Mouse (Mus musculus): ENCODE measurements around the gene 4933427D14Rik. TPM values are rescaled to one million over a fixed set of nuclear protein-coding genes. Genes with fewer than 3 reads are reported as not detected.
A peak's percentile ranks its signal among the peaks of the same experiment; 100 is the strongest.

The 4933427D14Rik gene
- polyA plus RNA-seq, 1 experiment from 2014 or later, result 13.2 TPM

DNA sequence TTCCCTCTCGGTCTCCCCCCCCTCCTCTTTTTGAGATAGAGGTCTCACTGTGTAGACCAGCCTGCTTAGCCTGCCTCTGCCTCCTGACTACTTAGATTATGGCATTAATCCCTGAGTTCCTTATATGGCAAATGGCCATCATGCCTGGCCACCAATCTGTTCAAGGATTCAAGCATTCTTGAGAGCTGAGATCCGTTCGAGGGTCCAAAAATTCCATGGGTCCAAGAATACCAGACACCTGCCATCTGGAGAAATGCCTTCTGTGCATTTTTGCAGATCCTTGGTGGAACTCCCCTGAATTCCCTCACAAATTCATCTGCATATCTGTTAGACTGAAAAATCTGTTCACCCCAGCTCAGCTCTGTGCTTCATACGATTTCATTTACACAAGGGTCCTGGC, 16.2 kb upstream of the 4933427D14Rik start:
- Histone ChIP-seq H3K36me3 (no peaks in the 10 kb centered on the region), H3K27ac (no peak overlapping the region), H3K4me3 (no peak overlapping the region), H3K27me3 (ENCODE audit: low read depth, poor library complexity, severe bottlenecking) (no peaks in the 10 kb centered on the region), H3K4me1 (no peaks in the 10 kb centered on the region), H3K9me3 (replicated peaks) (no peaks in the 10 kb centered on the region)
- WGBS, result 91% methylated on average over 4 of the region's 4 CpGs
- DNase-seq (ENCODE audit: low spot score), result no peak

DNA sequence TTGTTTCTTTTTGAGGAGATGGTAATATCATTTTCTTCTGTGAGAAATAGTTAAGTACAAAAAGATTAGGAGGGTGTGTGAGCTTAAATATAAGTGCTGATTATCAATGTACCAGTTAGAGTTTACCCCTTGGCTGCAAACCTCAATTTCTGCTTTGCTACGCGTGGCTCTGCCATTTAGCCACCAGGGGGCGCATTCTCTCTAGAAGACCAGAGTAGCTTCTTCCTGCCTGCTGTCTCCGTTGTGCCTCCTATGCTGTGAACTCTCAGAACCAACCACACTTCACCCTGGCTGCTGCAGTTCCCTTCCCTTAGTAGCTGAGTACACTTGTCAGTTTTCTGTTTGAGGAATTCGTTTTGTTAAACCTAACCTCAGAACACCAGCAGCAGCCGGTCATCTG, 14.0 kb upstream of the 4933427D14Rik start:
- Histone ChIP-seq H3K4me1 (no peaks in the 10 kb centered on the region; the same call in 1 of the 2 replicates), H3K36me3 (no peaks in the 10 kb centered on the region), H3K9me3 (replicated peaks) (no peaks in the 10 kb centered on the region), H3K27ac (no peak overlapping the region), H3K4me3 (no peak overlapping the region), H3K27me3 (ENCODE audit: low read depth, poor library complexity, severe bottlenecking) (no peaks in the 10 kb centered on the region)
- WGBS, result 17% methylated on average over 6 of the region's 6 CpGs
- DNase-seq (ENCODE audit: low spot score), result peak; percentile 82

GRCm38 (mm10) chr11:72217116-72217515, 9.9 kb upstream of the 4933427D14Rik start:
- peaks cover 12% of the 10 kb centered on the region for H3K4me1 ChIP-seq

GRCm38 (mm10) chr11:72215410-72215797, 8.1 kb upstream of the 4933427D14Rik start, which contains the start of gene Med31:
Med31 (minus strand) TSS chr11:72215592.
- H3K9me3 ChIP-seq (replicated peaks), result no peaks in the 10 kb centered on the region
- H3K27me3 ChIP-seq (ENCODE audit: low read depth, poor library complexity, severe bottlenecking), result no peaks in the 10 kb centered on the region
- H3K36me3 ChIP-seq, result peaks cover 26% of the 10 kb centered on the region
- peaks cover 12% of the 10 kb centered on the region for H3K4me1 ChIP-seq
- peak within 1 kb of the TSS; percentile 87 for H3K27ac ChIP-seq
- WGBS, result 5% methylated on average over 29 of the region's 29 CpGs
- peak; percentile 66 for DNase-seq (ENCODE audit: low spot score)
- H3K4me3 ChIP-seq, result peak within 1 kb of the TSS; percentile 73

More at GRCm38 (mm10) chr11:72217116-72217515, 9.9 kb upstream of the 4933427D14Rik start:
- Histone ChIP-seq H3K9me3 (replicated peaks) (no peaks in the 10 kb centered on the region), H3K27me3 (ENCODE audit: low read depth, poor library complexity, severe bottlenecking) (no peaks in the 10 kb centered on the region), H3K36me3 (peaks cover 9% of the 10 kb centered on the region), H3K27ac (no peak overlapping the region), H3K4me3 (no peak overlapping the region)
- WGBS, result 89% methylated on average over 5 of the region's 5 CpGs
- no peak for DNase-seq (ENCODE audit: low spot score)

DNA sequence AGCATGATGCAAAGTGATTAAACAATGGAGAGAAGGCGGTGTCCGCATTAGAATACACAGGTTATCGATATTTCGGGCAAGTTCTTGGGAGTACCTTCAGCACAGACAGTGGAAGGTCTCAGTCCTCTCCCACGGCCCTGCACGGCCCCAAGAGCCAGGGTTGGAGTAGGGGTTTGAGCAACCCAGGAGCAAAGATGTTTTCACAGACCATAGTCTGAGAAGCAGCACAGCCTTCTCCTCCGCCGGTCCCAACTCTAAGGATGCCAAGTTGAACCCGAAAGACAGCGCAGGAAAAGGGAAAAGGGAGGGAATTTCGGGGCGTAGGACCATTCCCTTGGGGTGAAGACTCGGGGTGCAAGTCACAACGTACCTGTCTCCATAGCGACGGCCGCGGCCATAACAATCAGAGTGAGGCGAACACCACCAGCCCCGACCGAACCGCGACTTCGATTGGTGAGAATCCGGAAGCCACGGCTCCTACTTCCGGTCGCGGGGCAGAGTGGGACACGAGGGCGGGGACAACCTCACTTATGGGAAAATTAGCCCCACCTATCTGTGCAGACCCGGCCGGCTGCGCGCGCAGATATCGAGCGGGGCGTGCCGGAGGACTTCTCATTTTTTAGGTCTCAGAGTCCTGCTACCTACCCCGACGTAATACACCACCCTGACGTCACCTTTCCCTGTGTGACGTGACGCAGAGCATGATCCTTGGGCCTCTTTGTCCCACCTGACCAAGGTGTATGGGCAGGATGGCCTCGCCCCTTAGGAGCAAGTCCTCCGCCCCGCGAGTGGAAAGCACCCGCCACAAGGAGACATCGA, 7.5 kb upstream of the 4933427D14Rik start:
- peak; percentile 100 for DNase-seq (ENCODE audit: low spot score)
- H3K9me3 ChIP-seq (replicated peaks), result no peaks in the 10 kb centered on the region
- H3K4me1 ChIP-seq, result peaks cover 12% of the 10 kb centered on the region
- H3K27ac ChIP-seq, result peak overlapping the region; percentile 87
- H3K4me3 ChIP-seq, result peak overlapping the region; percentile 73
- WGBS, result 1% methylated on average over 51 of the region's 51 CpGs
- H3K36me3 ChIP-seq, result peaks cover 32% of the 10 kb centered on the region
- no peaks in the 10 kb centered on the region for H3K27me3 ChIP-seq (ENCODE audit: low read depth, poor library complexity, severe bottlenecking)

GRCm38 (mm10) chr11:72207834-72208377, 647 bp upstream of the 4933427D14Rik start:
- DNase-seq (ENCODE audit: low spot score), result no peak
- Histone ChIP-seq H3K27ac (peak overlapping the region; percentile 91), H3K4me3 (peak overlapping the region; percentile 92), H3K4me1 (peaks cover 23% of the 10 kb centered on the region), H3K36me3 (peaks cover 44% of the 10 kb centered on the region), H3K9me3 (replicated peaks) (no peaks in the 10 kb centered on the region), H3K27me3 (ENCODE audit: low read depth, poor library complexity, severe bottlenecking) (no peaks in the 10 kb centered on the region)
- WGBS, result 20% methylated on average over 17 of the region's 17 CpGs

- peaks cover 39% of the 10 kb centered on the region for H3K36me3 ChIP-seq
- H3K4me1 ChIP-seq, result peaks cover 23% of the 10 kb centered on the region
- H3K27ac ChIP-seq, result peak within 1 kb of the TSS; percentile 91
- H3K9me3 ChIP-seq (replicated peaks), result no peaks in the 10 kb centered on the region
- peak within 1 kb of the TSS; percentile 92 for H3K4me3 ChIP-seq
- H3K27me3 ChIP-seq (ENCODE audit: low read depth, poor library complexity, severe bottlenecking), result no peaks in the 10 kb centered on the region
- under 1% methylated on average over 43 of the region's 43 CpGs for WGBS
- DNase-seq (ENCODE audit: low spot score), result no peak
Observed at GRCm38 (mm10) chr11:72206341-72207203, 687 bp downstream of the 4933427D14Rik start, which contains the start of gene Gm43951. Gm43951 (minus strand) TSS chr11:72206840.

- peaks cover 23% of the 10 kb centered on the region for H3K4me1 ChIP-seq
- no peak for DNase-seq (ENCODE audit: low spot score)
- no peaks in the 10 kb centered on the region for H3K27me3 ChIP-seq (ENCODE audit: low read depth, poor library complexity, severe bottlenecking)
- H3K9me3 ChIP-seq (replicated peaks), result no peaks in the 10 kb centered on the region
- 88% methylated on average over 6 of the region's 6 CpGs for WGBS
- peak overlapping the region; percentile 92; the same call in 1 of the 2 replicates for H3K4me3 ChIP-seq
- no peak overlapping the region for H3K27ac ChIP-seq
- peaks cover 34% of the 10 kb centered on the region for H3K36me3 ChIP-seq
Observed at GRCm38 (mm10) chr11:72205256-72205655, 2.0 kb downstream of the 4933427D14Rik start.

DNA sequence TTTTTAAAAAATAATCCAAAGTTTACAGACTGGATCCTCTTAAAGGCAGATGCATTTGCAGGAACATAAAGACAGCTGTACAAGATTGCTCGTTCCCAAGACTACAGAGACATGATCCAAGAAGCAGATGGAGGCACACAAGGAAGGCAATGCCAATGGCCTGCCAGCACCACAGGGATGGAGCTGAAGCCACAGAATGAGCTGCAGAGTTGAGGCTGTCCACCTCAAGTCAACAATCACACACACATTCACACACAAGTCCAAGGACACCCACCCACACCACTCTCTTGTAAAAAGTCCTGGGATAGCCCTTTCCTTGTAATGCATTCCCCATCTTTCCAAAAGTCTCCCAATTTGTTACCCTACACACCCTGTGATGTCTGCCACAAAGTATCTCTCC, 3.8 kb downstream of the 4933427D14Rik start:
- H3K9me3 ChIP-seq (replicated peaks), result no peaks in the 10 kb centered on the region
- no peak overlapping the region for H3K4me3 ChIP-seq
- no peak overlapping the region for H3K27ac ChIP-seq
- H3K36me3 ChIP-seq, result peaks cover 32% of the 10 kb centered on the region
- WGBS, result 81% methylated on average over 1 of the region's 1 CpGs
- H3K4me1 ChIP-seq, result peaks cover 23% of the 10 kb centered on the region
- H3K27me3 ChIP-seq (ENCODE audit: low read depth, poor library complexity, severe bottlenecking), result no peaks in the 10 kb centered on the region
- no peak for DNase-seq (ENCODE audit: low spot score)

- no peaks in the 10 kb centered on the region for H3K4me1 ChIP-seq
- peaks cover 77% of the 10 kb centered on the region for H3K36me3 ChIP-seq
- no peaks in the 10 kb centered on the region for H3K9me3 ChIP-seq (replicated peaks)
- no peak overlapping the region for H3K4me3 ChIP-seq
- H3K27ac ChIP-seq, result no peak overlapping the region
- H3K27me3 ChIP-seq (ENCODE audit: low read depth, poor library complexity, severe bottlenecking), result no peaks in the 10 kb centered on the region
- DNase-seq (ENCODE audit: low spot score), result no peak
- WGBS, result 89% methylated on average over 8 of the region's 8 CpGs
Observed at GRCm38 (mm10) chr11:72196506-72196905, 10.8 kb downstream of the 4933427D14Rik start.

DNA sequence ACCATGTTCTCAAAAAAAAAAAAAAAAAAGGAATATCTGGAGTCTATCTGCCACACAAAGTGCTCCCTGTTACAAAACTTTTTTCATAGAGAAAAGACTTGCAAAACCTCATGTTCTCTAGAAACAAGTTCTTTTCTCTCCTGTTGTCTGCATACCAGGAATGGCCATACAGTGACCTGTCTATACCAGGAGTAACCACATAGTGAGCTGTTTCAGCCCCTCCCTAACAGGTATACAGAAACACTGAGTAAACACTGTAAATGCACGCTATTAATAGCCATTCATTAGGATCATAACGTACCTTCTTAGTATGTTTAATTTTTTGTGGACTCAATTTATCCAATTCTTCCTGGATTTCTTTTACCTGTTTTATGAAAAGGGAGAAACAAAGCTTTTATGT, 13.0 kb downstream of the 4933427D14Rik start:
- DNase-seq (ENCODE audit: low spot score), result no peak
- no peak overlapping the region for H3K4me3 ChIP-seq
- 99% methylated on average over 2 of the region's 2 CpGs for WGBS
- no peaks in the 10 kb centered on the region for H3K4me1 ChIP-seq
- H3K27ac ChIP-seq, result no peak overlapping the region
- no peaks in the 10 kb centered on the region for H3K27me3 ChIP-seq (ENCODE audit: low read depth, poor library complexity, severe bottlenecking)
- peaks cover 87% of the 10 kb centered on the region for H3K36me3 ChIP-seq
- no peaks in the 10 kb centered on the region for H3K9me3 ChIP-seq (replicated peaks)

DNA sequence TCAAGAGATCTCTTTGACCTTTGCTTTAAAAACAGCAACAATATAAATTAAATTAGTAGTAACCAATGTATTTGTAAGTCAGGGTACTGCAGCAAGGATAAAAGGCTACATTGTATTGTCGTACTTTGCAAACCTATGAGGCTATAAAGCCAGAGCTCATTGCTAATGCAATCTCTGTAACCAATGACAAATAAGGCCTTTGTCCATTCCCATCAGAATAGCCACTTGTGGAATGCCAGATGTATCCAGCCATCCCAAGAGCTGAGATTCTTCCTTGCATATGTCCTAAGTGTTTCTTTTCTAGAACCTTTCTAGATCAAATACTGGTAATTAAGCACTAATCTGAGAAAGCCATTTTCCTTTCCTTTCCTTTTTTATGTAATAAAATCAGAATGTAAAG, 16.4 kb downstream of the 4933427D14Rik start:
- no peak overlapping the region for H3K4me3 ChIP-seq
- no peak overlapping the region for H3K27ac ChIP-seq
- no peaks in the 10 kb centered on the region for H3K4me1 ChIP-seq
- H3K36me3 ChIP-seq, result peaks cover 88% of the 10 kb centered on the region
- 92% methylated on average over 1 of the region's 1 CpGs for WGBS
- no peaks in the 10 kb centered on the region for H3K9me3 ChIP-seq (replicated peaks)
- DNase-seq (ENCODE audit: low spot score), result no peak
- H3K27me3 ChIP-seq (ENCODE audit: low read depth, poor library complexity, severe bottlenecking), result no peaks in the 10 kb centered on the region

Measured in limb, embryonic 10.5 days (tissue).